Mouse (Mus musculus): ENCODE results near the gene Chst10.
A peak's percentile ranks its signal among the peaks of the same experiment; 100 is the strongest.

The Chst10 gene

GRCm38 (mm10) chr1:38897431-38898248 is at the start of gene Chst10:
TSS of gene Chst10 (minus strand) at chr1:38898161.
- peak; percentile 57 for DNase-seq (ENCODE audit: low spot score)

GRCm38 (mm10) chr1:38939608-38940007 is 41.6 kb upstream of the Chst10 start:
- DNase-seq (ENCODE audit: low spot score), result peak; percentile 11

DNA sequence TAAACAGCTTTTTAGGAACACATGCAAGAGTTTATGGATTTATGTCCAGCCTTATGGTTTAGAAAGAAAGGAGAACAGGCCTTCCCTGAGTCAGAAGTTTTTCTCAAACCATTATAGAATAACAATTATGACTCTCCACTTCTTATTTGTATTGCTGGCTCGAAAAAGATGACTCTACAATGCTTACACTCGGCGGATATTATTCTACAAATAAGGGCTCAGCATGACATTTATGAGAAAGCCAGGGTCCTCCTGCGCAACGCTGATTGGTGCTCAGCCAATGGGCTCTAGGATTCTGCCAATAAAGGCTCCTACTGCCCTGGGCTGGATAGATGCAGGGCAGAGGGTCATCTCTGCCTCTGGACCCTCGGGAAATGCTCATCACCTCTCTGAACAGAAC is 40.9 kb upstream of the Chst10 start, which contains the start of gene Nms:
Gene Nms, plus strand, starts transcription at position 301 of the 400 bp plus-strand sequence.
- no peak for DNase-seq (ENCODE audit: low spot score)

DNA sequence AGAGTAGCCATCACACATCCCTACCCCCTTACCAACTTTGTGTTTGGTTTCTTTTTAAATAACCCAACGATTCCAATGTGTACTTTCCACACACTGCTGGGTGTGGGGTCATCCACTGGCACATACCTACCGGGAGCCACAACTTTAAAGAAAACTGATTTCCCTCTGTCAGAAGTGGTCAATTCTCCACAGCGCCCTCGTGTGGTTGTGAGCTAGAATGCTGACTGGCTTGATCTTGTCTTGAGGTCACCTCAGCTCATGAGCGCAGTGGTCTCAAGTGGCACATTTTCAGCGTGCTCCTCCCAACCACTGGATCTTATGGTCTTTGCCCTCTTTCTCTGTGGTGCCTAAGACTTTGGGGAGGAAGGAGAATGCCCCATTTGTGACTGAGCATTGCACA is 38.8 kb upstream of the Chst10 start:
- DNase-seq (ENCODE audit: low spot score), result no peak

- no peak for DNase-seq (ENCODE audit: low spot score)
Observed at GRCm38 (mm10) chr1:38934668-38935067, 36.7 kb upstream of the Chst10 start.

- DNase-seq (ENCODE audit: low spot score), result no peak
Observed at GRCm38 (mm10) chr1:38930767-38931166, 32.8 kb upstream of the Chst10 start.

DNA sequence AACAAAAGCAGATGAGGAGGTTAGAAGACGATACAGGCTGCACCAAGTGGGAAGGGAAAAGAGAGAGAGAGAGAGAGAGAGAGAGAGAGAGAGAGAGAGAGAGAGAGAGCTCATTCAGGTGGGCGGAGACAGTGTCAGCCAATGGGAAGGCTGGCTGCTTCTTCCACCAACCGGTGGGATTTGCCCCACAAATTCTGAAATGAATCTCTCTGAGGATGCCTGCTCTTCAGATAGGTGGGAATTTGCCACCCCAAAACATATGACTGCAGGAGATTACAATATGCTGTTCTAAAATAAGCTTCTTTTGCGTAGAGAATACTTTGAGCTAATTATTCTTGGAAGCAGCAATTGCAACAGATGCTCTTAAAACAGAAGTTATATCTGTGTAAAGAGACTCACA is 31.5 kb upstream of the Chst10 start:
- DNase-seq (ENCODE audit: low spot score), result no peak

GRCm38 (mm10) chr1:38928996-38929395 is 31.0 kb upstream of the Chst10 start:
- no peak for DNase-seq (ENCODE audit: low spot score)

DNA sequence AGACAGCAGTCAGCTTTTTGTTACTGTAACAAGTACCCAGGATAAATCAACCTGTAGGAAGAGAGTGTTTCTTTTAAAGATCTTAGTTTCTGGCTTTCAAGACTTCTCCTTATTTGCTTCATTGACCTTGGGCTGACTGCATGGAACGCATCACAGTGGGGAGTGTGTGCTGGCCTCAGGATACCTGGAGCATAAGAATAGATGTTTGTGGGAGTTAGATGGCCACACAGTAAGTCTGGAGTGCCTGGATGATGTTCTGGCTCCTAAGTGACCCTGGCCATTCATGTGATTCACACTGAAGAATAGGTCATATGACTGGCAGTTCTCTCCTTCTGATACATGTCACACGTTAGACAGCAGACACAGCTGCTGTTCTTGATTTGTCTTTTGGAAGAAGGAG is 6.0 kb upstream of the Chst10 start:
- DNase-seq (ENCODE audit: low spot score), result no peak

- no peak for DNase-seq (ENCODE audit: low spot score)
Observed at GRCm38 (mm10) chr1:38902571-38902970, 4.6 kb upstream of the Chst10 start.

GRCm38 (mm10) chr1:38893081-38893480 is 4.9 kb downstream of the Chst10 start:
- DNase-seq (ENCODE audit: low spot score), result no peak

DNA sequence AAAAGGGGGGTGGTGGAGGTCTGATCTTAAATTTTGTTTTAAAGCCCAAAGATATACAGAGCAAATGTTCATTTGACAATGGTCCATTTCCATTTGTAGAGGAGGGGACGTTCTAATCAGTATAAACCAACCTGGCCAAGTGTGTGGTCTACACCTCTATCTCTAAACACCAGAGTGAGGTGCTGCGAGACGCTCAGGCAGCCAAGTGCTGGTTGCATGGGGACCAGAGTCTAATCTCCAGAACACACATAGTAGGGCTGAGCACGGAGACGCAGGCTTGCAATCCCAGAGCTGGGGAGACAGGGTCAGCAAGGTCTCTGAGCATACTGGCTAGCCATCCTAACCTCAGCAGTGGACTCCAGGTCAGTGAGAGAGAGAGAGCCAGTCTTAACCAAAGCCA is 6.5 kb downstream of the Chst10 start:
- no peak for DNase-seq (ENCODE audit: low spot score)

DNA sequence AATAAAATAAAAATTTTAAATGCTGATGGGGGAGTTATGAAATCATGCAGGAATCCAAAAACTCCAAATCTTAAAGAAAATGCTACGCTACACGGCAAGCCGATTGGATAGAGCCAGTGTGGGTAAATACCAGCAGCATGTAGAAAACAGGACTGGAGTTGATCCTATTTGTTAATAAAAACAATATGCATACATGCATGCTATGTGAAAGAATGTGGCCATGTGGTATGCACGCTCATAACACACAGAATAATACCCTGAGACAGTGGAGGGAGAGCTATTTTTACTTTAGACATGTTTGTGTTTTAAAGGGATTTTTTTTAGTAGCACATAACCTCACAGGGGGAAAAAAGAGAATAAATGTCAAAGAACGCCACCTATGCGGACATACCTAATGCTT is 9.2 kb downstream of the Chst10 start:
- no peak for DNase-seq (ENCODE audit: low spot score)

DNA sequence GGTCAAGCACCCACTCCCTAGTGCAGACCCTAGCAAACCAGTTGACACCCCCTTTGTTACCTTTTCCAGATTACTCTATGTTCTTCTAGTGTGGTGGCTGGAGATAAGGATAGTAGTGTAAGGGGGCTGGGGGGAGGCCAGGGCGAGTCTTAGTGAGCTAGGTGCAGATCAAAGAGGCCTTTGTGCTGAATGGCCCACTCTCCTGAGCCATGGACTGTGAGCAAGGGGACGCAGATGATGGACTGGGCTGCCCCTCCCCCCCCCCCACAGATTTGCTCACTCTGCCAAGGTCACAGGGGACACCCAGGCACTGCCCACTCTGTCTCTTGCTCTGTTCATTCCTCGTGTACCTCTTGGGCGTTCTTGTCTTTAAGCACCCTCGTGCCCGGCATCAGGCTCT is 10.9 kb downstream of the Chst10 start:
- no peak for DNase-seq (ENCODE audit: low spot score)

DNA sequence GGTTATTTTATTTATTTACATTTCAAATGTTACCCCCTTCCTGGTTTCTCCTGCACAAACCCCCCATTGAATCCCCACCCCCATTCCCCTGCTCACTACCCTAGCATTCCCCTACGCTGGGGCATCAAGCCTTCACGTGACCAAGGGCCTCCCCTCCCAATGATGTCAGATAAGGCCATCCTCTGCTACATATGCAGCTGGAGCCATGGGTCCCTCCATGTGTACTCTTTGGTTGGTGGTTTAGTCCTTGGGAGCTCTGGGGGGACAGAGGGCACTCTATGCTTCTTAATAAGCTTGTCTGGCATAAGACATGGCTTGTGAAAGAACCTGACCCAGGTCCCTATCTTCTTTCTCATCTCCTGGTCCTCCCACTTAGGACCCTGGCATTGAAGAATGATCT is 11.4 kb downstream of the Chst10 start:
- no peak for DNase-seq (ENCODE audit: low spot score)

DNA sequence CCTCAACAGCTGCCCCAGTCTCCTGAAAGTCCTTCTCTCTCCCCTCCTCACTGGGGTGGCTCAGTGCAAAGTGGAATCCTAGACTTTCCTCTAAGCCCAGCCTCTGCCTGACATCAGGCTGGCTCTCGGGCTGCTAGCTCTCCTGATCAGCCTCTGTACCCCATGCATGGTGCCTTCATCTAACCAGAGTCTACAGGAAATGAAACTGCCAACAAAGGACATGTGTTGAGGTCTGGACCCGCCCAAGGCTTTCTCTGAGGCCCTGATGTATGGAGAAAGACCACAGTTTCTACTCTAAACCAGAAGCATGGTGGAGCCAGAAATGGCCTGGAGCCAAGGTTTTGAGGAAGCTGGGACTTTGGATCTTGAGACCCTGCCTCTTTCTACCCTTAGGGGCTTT is 12.0 kb downstream of the Chst10 start:
- no peak for DNase-seq (ENCODE audit: low spot score)

DNA sequence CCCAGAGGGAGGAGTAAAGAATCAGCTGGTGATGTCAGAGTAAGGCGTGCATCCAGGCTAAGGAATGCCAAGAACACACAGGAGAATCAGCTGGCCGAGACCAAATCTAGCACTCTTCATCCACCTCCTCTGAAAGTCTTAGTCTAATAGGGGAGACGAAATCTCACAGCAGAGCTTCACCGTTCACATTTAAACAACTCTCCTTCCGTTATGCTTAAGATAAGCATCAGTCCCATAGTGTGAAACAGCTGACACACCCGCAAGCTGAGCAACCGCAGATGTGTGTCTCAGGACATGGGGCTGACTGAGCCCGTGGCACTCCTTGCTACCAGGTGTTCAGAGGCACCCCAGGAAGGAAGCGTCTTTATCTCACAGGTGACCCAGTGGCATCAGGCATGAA is 14.2 kb downstream of the Chst10 start:
- no peak for DNase-seq (ENCODE audit: low spot score)

GRCm38 (mm10) chr1:38882746-38883145 is 15.2 kb downstream of the Chst10 start:
- no peak for DNase-seq (ENCODE audit: low spot score)

DNA sequence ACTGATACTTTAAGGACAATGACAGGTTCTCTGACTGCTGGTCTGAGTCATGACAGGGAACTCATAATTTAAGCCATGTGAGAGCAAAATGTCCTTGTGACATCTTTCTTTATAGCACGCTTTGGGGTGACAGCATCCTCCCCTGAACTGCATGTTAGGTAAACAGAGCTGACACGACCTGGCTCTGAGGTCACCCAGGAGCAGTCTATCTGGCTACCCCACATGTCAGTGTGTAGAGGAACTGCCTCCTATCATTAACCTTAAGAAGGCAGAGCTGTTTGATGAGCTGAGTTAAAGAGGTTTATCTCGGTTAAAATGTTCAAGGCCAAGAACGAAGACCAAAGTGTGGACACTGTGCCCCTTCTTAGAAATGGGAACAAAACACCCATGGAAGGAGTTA is 16.6 kb downstream of the Chst10 start:
- no peak for DNase-seq (ENCODE audit: low spot score)

DNA sequence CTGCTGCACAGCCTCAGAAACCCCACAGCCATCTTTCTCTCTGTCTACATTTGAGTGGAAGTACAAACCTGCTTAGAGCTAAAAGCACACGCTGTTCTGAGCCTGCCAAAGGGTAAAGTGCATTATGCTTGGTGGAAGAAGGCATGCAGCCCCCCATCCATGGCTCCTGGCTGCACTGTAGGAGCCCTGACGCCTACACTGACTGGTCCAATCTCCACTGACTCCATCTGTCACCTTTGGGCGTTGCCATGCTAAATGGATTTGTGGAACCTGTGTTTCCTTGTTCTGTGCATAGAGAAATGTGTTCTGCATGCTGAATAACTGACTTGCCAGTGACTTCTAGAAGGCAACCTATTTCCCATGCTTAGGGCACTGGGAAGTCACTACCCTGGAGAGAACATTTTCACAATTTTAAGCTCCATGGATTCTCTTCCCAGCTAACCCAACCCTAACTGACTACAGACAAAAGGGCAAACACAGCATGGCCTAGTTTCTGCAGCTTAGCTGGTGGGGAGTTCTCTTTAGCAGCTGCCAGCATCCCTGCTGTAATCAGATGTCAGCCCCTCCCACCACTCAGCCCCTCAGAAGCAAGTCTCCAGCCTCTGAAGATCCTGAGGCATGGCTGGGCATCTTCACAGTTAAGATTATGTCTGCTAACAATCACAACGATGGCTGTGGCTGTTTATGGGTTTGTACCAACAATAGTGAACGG is 21.1 kb downstream of the Chst10 start:
- no peak for DNase-seq (ENCODE audit: low spot score)

- DNase-seq (ENCODE audit: low spot score), result no peak
Observed at GRCm38 (mm10) chr1:38873911-38874310, 24.1 kb downstream of the Chst10 start.

DNA sequence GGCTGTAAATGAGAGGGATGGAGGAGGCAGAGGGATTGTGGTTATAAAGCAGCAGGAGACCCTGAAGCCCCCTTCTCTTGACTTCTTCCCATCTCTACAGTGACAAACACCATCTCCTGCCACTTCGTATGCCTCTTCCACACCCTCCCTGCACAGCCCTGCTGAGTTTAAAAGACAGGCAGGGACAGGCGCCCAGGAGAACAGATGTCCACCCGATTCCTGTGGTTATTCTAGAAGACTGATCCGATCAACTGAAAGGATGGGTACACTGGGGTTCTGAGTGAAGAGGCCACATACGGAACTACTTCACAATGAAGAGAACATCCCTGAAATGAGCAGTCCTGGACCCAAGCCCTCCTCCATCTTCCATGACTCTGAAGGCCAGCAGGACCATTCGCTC is 26.1 kb downstream of the Chst10 start:
- DNase-seq (ENCODE audit: low spot score), result no peak

DNA sequence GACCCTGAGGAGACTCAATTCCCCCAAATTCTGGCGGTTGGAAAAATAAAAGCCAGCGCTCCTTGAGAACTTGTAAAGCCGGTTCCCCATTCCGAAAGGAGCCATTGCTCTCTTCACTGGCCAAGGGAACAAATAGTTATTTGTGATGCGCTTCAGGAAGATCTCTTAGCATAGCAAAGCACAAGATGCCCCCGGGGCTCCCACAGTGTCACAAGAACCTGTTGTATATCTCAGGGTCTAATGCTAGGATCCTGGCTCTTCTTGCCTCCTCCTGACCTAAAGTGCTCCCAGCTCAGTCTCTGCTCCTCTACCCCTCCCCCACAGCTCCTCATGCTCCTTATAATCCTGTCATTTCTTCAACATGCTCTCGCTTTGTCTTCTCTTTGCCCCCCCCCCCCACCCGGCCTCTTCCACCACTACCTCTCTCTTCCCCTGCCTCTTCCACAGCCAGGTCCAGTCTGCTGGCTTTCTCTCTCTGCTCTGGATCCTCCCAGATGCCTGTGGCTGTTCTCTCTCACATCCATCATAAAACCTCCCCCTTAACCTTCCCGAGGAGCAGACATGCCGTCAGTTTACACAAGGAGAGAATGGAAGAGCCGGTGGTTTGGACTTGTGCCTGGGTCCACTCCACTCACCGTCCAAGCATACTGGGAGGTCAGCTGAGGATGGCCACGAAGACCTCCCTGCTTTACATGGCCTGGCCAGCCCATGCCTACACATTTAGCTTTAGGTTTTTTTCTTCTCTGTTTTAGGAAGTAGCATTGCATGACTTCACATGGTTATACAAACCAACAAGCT is 28.4 kb downstream of the Chst10 start:
- no peak for DNase-seq (ENCODE audit: low spot score)
